Mouse (Mus musculus) heart, adult 2 months (tissue): ENCODE results near the gene Cep72. TPM values are rescaled to one million over a fixed set of nuclear protein-coding genes. Genes with fewer than 3 reads are reported as not detected.

ENCODE experiments used
- DNase-seq, 2 experiments: peaks; one replicate each; pipeline ENCODE4 v3.0.0; 2021
- H3K27ac ChIP-seq: fragments of 200-600 bp; 2 replicates; pipeline ENCODE4 v1.8.1; 2022
- H3K27me3 ChIP-seq: fragments of 200-500 bp; 2 replicates; pipeline ENCODE4 v1.6.1; 2012; ENCODE audit warnings: mild to moderate bottlenecking, low read length, inconsistent platforms, mixed read lengths; ENCODE audit not compliant: control insufficient read depth, insufficient read depth
- H3K36me3 ChIP-seq: fragments of 200-500 bp; 2 replicates; pipeline ENCODE4 v1.6.1; 2012; ENCODE audit warnings: low read length, inconsistent platforms; ENCODE audit not compliant: control insufficient read depth, insufficient read depth
- H3K4me1 ChIP-seq: fragments of 200-500 bp; 2 replicates; pipeline ENCODE4 v1.6.1; 2011; ENCODE audit warnings: low read length; ENCODE audit not compliant: control insufficient read depth, insufficient read depth
- H3K4me3 ChIP-seq: fragments of 200-600 bp; 2 replicates; pipeline ENCODE4 v1.8.1; 2022
- H3K79me2 ChIP-seq: fragments of 200-500 bp; replicated peaks from 2 replicates; pipeline ENCODE4 v1.6.1; 2012; ENCODE audit warnings: mild to moderate bottlenecking, inconsistent platforms, low read length, moderate library complexity, mixed read lengths; ENCODE audit not compliant: control insufficient read depth, insufficient read depth
- H3K9ac ChIP-seq: fragments of 200-500 bp; 2 replicates; pipeline ENCODE4 v1.6.1; 2012; ENCODE audit warnings: low read depth, mild to moderate bottlenecking, control low read depth, inconsistent platforms, low read length, mixed read lengths
- CTCF ChIP-seq: fragments of 200-600 bp; IDR thresholded peaks from 2 replicates; pipeline ENCODE4 v1.8.1; 2022; ENCODE audit warnings: antibody characterized with exemption, mild to moderate bottlenecking, moderate library complexity
- EP300 ChIP-seq: fragments of 200-500 bp; IDR thresholded peaks from 2 replicates; pipeline ENCODE4 v1.6.1; 2011; ENCODE audit warnings: low read depth, low read length, control low read depth; ENCODE audit not compliant: insufficient read depth
- POLR2A ChIP-seq: fragments of 200-500 bp; IDR thresholded peaks from 2 replicates; pipeline ENCODE4 v1.6.1; 2011; ENCODE audit warnings: mild to moderate bottlenecking, low read depth, low read length, control low read depth; ENCODE audit not compliant: insufficient read depth
- WGBS: fragments of 180-500 bp; shearing (Covaris S2); methylation state at CpG from one replicate; pipeline ENCODE4 v1.1.7; 2018; 5-methylcytosine and 5-hydroxymethylcytosine counted together
- intact Hi-C: fragments of 180-260 bp; cut with DNase I; formaldehyde crosslinking; loops from one replicate; pipeline ENCODE4 v1.15.1; 2025
- polyA plus RNA-seq: library from polyadenylated mRNA; depleted of rRNA; stranded (reverse); fragments of >200 nt; gene quantifications from 2 replicates; pipeline ENCODE4 v1.2.3, GENCODE M21; 2012
- total RNA-seq, 2 experiments: library from RNA; stranded (reverse); gene quantifications; 2 replicates each; pipeline ENCODE4 v1.2.3; 2021

Cep72 gene
- total and polyA plus RNA-seq, 3 experiments, result 0.34 to 0.68 (median 0.34) TPM

DNA sequence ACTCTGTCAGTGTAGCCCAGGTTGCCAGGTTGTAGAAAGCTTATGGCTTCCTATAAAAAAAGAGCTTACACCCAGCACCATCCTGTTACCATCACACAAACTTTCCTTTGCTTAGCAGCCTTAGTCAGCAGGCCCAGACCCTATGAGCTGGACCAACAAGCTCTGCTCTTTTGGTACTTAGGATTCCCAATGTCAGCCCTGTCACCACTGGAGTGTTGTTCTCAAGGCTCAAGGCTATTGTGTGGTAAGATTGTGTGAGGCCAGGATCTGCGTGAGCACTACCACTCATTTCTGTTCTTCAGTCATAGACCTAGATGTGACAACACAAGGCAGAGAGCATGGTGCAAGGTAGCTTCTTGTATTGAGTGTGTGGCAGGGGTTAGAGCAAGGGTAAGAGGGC is 4.5 kb upstream of the Cep72 start:
- intact Hi-C loops, result no loop called here
- Histone ChIP-seq H3K4me3 (no peak overlapping the region), H3K9ac (no peak overlapping the region), H3K79me2 (no peaks in the 10 kb centered on the region), H3K36me3 (no peaks in the 10 kb centered on the region), H3K27me3 (no peaks in the 10 kb centered on the region), H3K27ac (no peak overlapping the region), H3K4me1 (no peaks in the 10 kb centered on the region)
- TF ChIP-seq POLR2A (no peak), CTCF (no peak), EP300 (no peak)
- DNase-seq, result no peak
- WGBS, result 100% methylated on average over 1 of the region's 1 CpGs

DNA sequence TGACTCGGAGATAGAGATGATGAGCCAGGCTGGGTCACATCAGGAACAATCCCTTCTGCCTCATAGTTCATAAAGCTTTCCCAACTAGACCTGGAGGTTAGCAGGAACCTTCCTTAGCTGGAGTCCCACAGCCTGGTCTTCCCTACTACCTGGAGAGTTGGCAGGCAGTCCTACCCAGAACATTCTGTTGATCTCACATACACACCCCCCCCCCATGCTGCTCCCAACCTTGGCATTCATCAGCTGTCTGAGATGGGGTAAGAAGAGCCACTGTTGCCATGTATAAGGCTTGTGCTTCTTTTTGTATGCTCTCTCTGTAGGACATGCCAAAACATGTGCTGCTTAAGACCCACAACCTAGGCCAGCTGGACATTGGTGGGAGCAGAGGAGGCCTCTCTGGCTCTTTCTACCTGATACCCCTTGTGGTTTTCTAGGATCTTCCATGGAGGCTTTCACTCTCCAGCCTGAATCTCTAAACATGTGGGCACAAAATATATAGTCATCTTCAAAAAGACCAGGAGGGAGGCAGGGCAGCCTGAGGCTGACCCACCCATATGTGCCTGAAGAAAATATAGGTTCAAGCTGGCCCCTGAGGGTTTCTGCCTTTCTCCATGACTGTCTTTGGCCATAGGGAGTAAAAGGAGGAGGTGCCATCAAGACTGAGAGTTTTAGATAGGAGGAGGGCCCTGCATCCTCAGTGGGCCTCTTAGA is 1.4 kb upstream of the Cep72 start:
- WGBS, result 83% methylated on average over 1 of the region's 1 CpGs

GRCm38 (mm10) chr13:74062378-74063128 is 454 bp upstream of the Cep72 start:
- 25% methylated on average over 11 of the region's 11 CpGs for WGBS
- H3K4me1 ChIP-seq, result no peaks in the 10 kb centered on the region
- no peaks in the 10 kb centered on the region for H3K79me2 ChIP-seq
- peak overlapping the region; percentile 14; the same call in 1 of the 2 replicates for H3K9ac ChIP-seq
- DNase-seq, result no peak
- no peak for TF ChIP-seq CTCF
- H3K27me3 ChIP-seq, result no peaks in the 10 kb centered on the region
- H3K27ac ChIP-seq, result no peak overlapping the region
- no peaks in the 10 kb centered on the region for H3K36me3 ChIP-seq
- intact Hi-C loops, result loop anchor here (1.0 to 5.0 kb wide), 2 partner anchors 53 to 460 kb away; partner anchors contain the start of genes Clptm1l and Tppp
- H3K4me3 ChIP-seq, result peak overlapping the region; percentile 97

More for the DNA sequence above, 1.4 kb upstream of the Cep72 start:
- Histone ChIP-seq H3K27me3 (no peaks in the 10 kb centered on the region), H3K9ac (no peak overlapping the region), H3K79me2 (no peaks in the 10 kb centered on the region), H3K27ac (no peak overlapping the region), H3K4me3 (no peak overlapping the region), H3K4me1 (no peaks in the 10 kb centered on the region), H3K36me3 (no peaks in the 10 kb centered on the region)
- TF ChIP-seq POLR2A, result no peak
- no peak for TF ChIP-seq EP300
- no peak for TF ChIP-seq CTCF
- intact Hi-C loops, result loop anchor here (5.0 kb wide), 1 partner anchor 461 kb away; the partner anchor contains the start of gene Clptm1l
- DNase-seq, result no peak

DNA sequence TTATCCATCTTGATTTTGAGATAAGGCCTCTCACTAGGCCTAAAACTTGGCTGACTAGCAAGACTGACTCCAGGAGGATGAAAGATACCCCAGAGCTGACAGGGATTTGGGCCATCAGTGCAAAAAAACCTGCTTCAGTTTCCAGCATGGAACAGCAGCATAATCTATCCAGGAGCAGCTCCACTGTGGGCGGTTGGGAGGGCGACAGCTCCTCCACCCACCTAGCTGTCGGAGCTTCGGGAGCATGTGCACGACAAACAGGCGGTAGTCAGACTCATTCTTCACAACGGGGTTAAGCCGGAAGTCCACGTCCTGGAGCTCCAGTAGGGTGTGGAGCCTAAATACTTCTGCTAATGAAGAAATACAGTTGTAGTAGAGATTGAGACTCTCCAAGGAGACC is 4.0 kb downstream of the Cep72 start:
- no peak for TF ChIP-seq EP300
- TF ChIP-seq POLR2A, result no peak
- TF ChIP-seq CTCF, result no peak

GRCm38 (mm10) chr13:74056194-74056593 is 5.9 kb downstream of the Cep72 start:
- Histone ChIP-seq H3K27ac (no peak overlapping the region), H3K79me2 (no peaks in the 10 kb centered on the region), H3K36me3 (no peaks in the 10 kb centered on the region), H3K4me1 (no peaks in the 10 kb centered on the region), H3K4me3 (no peak overlapping the region), H3K27me3 (no peaks in the 10 kb centered on the region), H3K9ac (no peak overlapping the region)
- no peak for DNase-seq
- TF ChIP-seq POLR2A, result no peak
- no peak for TF ChIP-seq EP300
- TF ChIP-seq CTCF, result no peak
- WGBS, result 94% methylated on average over 1 of the region's 1 CpGs
- intact Hi-C loops, result no loop called here

More for the DNA sequence above, 4.0 kb downstream of the Cep72 start:
- WGBS, result 93% methylated on average over 9 of the region's 9 CpGs
- H3K4me3 ChIP-seq, result no peak overlapping the region
- H3K79me2 ChIP-seq, result no peaks in the 10 kb centered on the region
- no peak overlapping the region for H3K27ac ChIP-seq
- H3K36me3 ChIP-seq, result no peaks in the 10 kb centered on the region
- H3K27me3 ChIP-seq, result no peaks in the 10 kb centered on the region
- H3K4me1 ChIP-seq, result no peaks in the 10 kb centered on the region
- intact Hi-C loops, result no loop called here
- no peak overlapping the region for H3K9ac ChIP-seq
- DNase-seq, result no peak

GRCm38 (mm10) chr13:74039926-74040325 is 22.2 kb downstream of the Cep72 start:
- WGBS, result 78% methylated on average over 3 of the region's 3 CpGs
- Histone ChIP-seq H3K36me3 (no peaks in the 10 kb centered on the region), H3K4me3 (no peak overlapping the region), H3K27me3 (no peaks in the 10 kb centered on the region), H3K9ac (no peak overlapping the region), H3K27ac (no peak overlapping the region), H3K79me2 (no peaks in the 10 kb centered on the region), H3K4me1 (peaks cover 3% of the 10 kb centered on the region; the same call in 1 of the 2 replicates)
- no peak for DNase-seq
- intact Hi-C loops, result no loop called here
- no peak for TF ChIP-seq CTCF
- no peak for TF ChIP-seq POLR2A
- no peak for TF ChIP-seq EP300
